Comparison of ENCODE assay signal across 17 mouse cellular contexts in genomic region chr7:101487102-101487501, GRCm38 (mm10).
DNase-seq lines count a peak whose midpoint lies in the region; ATAC-seq and TF ChIP-seq lines count a peak whose summit lies in the region.
"Had no signal": no experiment of that assay in that cellular context is flagged by ENCODE, and none has a peak within 500 bp of the region (broad histone marks: within the 10 kb centered on the region; RNA-seq: fewer than 3 reads in every experiment).

No protein-coding gene starts in this region.

- H3K9me3 ChIP-seq in forebrain, embryonic 13.5 days (replicated peaks) = no peaks in the 10 kb centered on the region
- H3K9me3 ChIP-seq: embryonic facial prominence, embryonic 13.5 days; hindbrain, embryonic 15.5 days had no signal

- peaks cover 39% of the 10 kb centered on the region for H3K4me1 ChIP-seq in thymus, adult 2 months (replicated peaks; ENCODE audit: control insufficient read depth, insufficient read depth, low read length)
- H3K4me1 ChIP-seq in forebrain, embryonic 13.5 days = peaks cover 13% of the 10 kb centered on the region

- H3K36me3 ChIP-seq in thymus, adult 2 months (ENCODE audit: control insufficient read depth, insufficient read depth, low read length) = no peaks in the 10 kb centered on the region
- H3K36me3 ChIP-seq in forebrain, embryonic 13.5 days (ENCODE audit: poor library complexity, severe bottlenecking) = no peaks in the 10 kb centered on the region
- H3K36me3 ChIP-seq: embryonic facial prominence, embryonic 13.5 days; heart, embryonic 12.5 days; hindbrain, embryonic 15.5 days had no signal

- H3K4me3 ChIP-seq in thymus, adult 2 months (ENCODE audit: control insufficient read depth, insufficient read depth, low read length) = no peak overlapping the region
- H3K4me3 ChIP-seq in forebrain, embryonic 13.5 days = no peak overlapping the region
- H3K4me3 ChIP-seq: embryonic facial prominence, embryonic 13.5 days; gastrocnemius, adult 2 months; heart, embryonic 12.5 days; hindbrain, embryonic 15.5 days had no signal

- ATAC-seq in forebrain, embryonic 13.5 days = no peak
- ATAC-seq: forebrain, embryonic 14.5 days had no signal

- 16% methylated on average over 5 of the region's 5 CpGs for WGBS in thymus, adult 2 months
- 80% methylated on average over 5 of the region's 5 CpGs for WGBS in forebrain, embryonic 13.5 days

- H3K27me3 ChIP-seq in thymus, adult 2 months (ENCODE audit: control insufficient read depth, insufficient read depth, low read length) = no peaks in the 10 kb centered on the region
- no peaks in the 10 kb centered on the region for H3K27me3 ChIP-seq in forebrain, embryonic 13.5 days
- H3K27me3 ChIP-seq: embryonic facial prominence, embryonic 13.5 days; hindbrain, embryonic 15.5 days had no signal

- no peak for TF ChIP-seq POLR2A in thymus, adult 2 months (IDR thresholded peaks at IDR 0.05; ENCODE audit: control insufficient read depth, extremely low read depth, insufficient read depth, low read length, poor library complexity)

- no peak for TF ChIP-seq CTCF in thymus, adult 2 months (IDR thresholded peaks at IDR 0.05; ENCODE audit: borderline replicate concordance, control insufficient read depth, extremely low read depth, insufficient read depth, low read length, poor library complexity)

- no peak overlapping the region for H3K4me2 ChIP-seq in forebrain, embryonic 13.5 days
- H3K4me2 ChIP-seq: embryonic facial prominence, embryonic 13.5 days; heart, embryonic 12.5 days; hindbrain, embryonic 15.5 days had no signal

- peak; percentile 27 to 32 for DNase-seq in thymus, postnatal 10 days (ENCODE audit: low spot score in 2 of 2)
- DNase-seq in thymus, adult 2 months = no peak
- peak; percentile 64 for DNase-seq in induced T-regulatory cell, adult 2 months (ENCODE audit: low read depth)
- peak; percentile 46 for DNase-seq in thymus, postnatal 25 days
- DNase-seq in right cerebral cortex, adult 18-20 months = no peak
- no peak for DNase-seq in layer of hippocampus, adult 9-11 months
- DNase-seq: adrenal gland, postnatal 14 days; cerebellum, adult 18-20 months; cerebellum, adult 9-11 months; cerebellum, postnatal 36 days; gastrocnemius, adult 2 months; gastrocnemius, postnatal 25 days had no signal

- no peak overlapping the region for H3K27ac ChIP-seq in thymus, adult 2 months (ENCODE audit: control insufficient read depth, insufficient read depth, low read length)
- H3K27ac ChIP-seq in forebrain, embryonic 13.5 days = no peak overlapping the region
- H3K27ac ChIP-seq: embryonic facial prominence, embryonic 13.5 days; gastrocnemius, adult 2 months; hindbrain, embryonic 15.5 days had no signal

- H3K9ac ChIP-seq in forebrain, embryonic 13.5 days = no peak overlapping the region
- H3K9ac ChIP-seq: embryonic facial prominence, embryonic 13.5 days; heart, embryonic 12.5 days; hindbrain, embryonic 15.5 days had no signal

Comparison
In these comparisons a context has a peak if more than half of its experiments do, and no peak if none do; other contexts are left out.
1. DNase-seq: peak in thymus, postnatal 10 days (2 of 2), induced T-regulatory cell, adult 2 months (single experiment) and thymus, postnatal 25 days (single experiment); none in thymus, adult 2 months (single experiment), right cerebral cortex, adult 18-20 months (single experiment) and layer of hippocampus, adult 9-11 months (single experiment).